Mouse (Mus musculus) limb, embryonic 12.5 days (tissue): ENCODE measurements around the gene Surf4. TPM values are rescaled to one million over a fixed set of nuclear protein-coding genes. Genes with fewer than 3 reads are reported as not detected.

ENCODE experiments used
- ATAC-seq: fragments of 200-750 bp; cut with Nextera tagmentation; 2 replicates; pipeline ENCODE4 v1.8.0; 2017; ENCODE audit warnings: low read depth, moderate TSS enrichment; ENCODE audit not compliant: insufficient number of reproducible peaks, insufficient read depth, low FRiP score, low TSS enrichment
- H3K27ac ChIP-seq: fragments of 300-500 bp; sonication (generic); 2 replicates; pipeline ENCODE4 v1.5.1; 2016; ENCODE audit warnings: mild to moderate bottlenecking, moderate library complexity
- H3K27me3 ChIP-seq: fragments of 300-500 bp; sonication (generic); 2 replicates; pipeline ENCODE4 v1.6.1; 2016; ENCODE audit warnings: mild to moderate bottlenecking, moderate library complexity
- H3K36me3 ChIP-seq: fragments of 300-500 bp; sonication (generic); 2 replicates; pipeline ENCODE4 v1.6.1; 2016; ENCODE audit warnings: mild to moderate bottlenecking, moderate library complexity
- H3K4me1 ChIP-seq: fragments of 300-500 bp; sonication (generic); replicated peaks from 2 replicates; pipeline ENCODE4 v1.6.1; 2016
- H3K4me2 ChIP-seq: fragments of 300-500 bp; sonication (generic); 2 replicates; pipeline ENCODE4 v1.6.1; 2016; ENCODE audit warnings: mild to moderate bottlenecking, moderate library complexity
- H3K4me3 ChIP-seq: fragments of 300-500 bp; sonication (generic); replicated peaks from 2 replicates; pipeline ENCODE4 v1.5.1; 2016; ENCODE audit warnings: mild to moderate bottlenecking
- H3K9ac ChIP-seq: fragments of 300-500 bp; sonication (generic); replicated peaks from 2 replicates; pipeline ENCODE4 v1.6.1; 2016; ENCODE audit warnings: mild to moderate bottlenecking, moderate library complexity
- H3K9me3 ChIP-seq: fragments of 300-500 bp; sonication (generic); 2 replicates; pipeline ENCODE4 v1.6.1; 2016; ENCODE audit warnings: mild to moderate bottlenecking, moderate library complexity
- WGBS: fragments of 180-500 bp; shearing (Covaris S2); methylation state at CpG from one replicate; pipeline ENCODE4 v1.1.7; 2016; 5-methylcytosine and 5-hydroxymethylcytosine counted together
- polyA plus RNA-seq: library from polyadenylated mRNA; unstranded; fragments of >200 nt; fragmentation: Nextera tagmentation; extraction: Ambion mirVana; gene quantifications from 2 replicates; pipeline ENCODE4 v1.2.1, GENCODE M21; 2016

Surf4 gene
- polyA plus RNA-seq, 1 experiment from 2014 or later: 188 TPM

- H3K27ac ChIP-seq: no peak overlapping the region
- H3K9me3 ChIP-seq: no peaks in the 10 kb centered on the region
- no peak overlapping the region for H3K9ac ChIP-seq
- H3K36me3 ChIP-seq: peaks cover 90% of the 10 kb centered on the region
- no peak for ATAC-seq
- H3K4me3 ChIP-seq: no peak overlapping the region
- H3K4me1 ChIP-seq: peaks cover 21% of the 10 kb centered on the region
- H3K4me2 ChIP-seq: no peak overlapping the region
- H3K27me3 ChIP-seq: no peaks in the 10 kb centered on the region
- whole genome bisulfite sequencing: 87% methylated on average over 6 of the region's 6 CpGs
Observed at GRCm38 (mm10) chr2:26927745-26928476, 5.8 kb downstream of the Surf4 start.

- peaks cover 15% of the 10 kb centered on the region for H3K4me1 ChIP-seq
Observed at GRCm38 (mm10) chr2:26921784-26922183, 11.9 kb downstream of the Surf4 start.

GRCm38 (mm10) chr2:26920190-26920855, 13.4 kb downstream of the Surf4 start:
- no peak overlapping the region for H3K4me2 ChIP-seq
- H3K36me3 ChIP-seq: peaks cover 77% of the 10 kb centered on the region
- H3K27ac ChIP-seq: no peak overlapping the region
- peaks cover 23% of the 10 kb centered on the region for H3K4me1 ChIP-seq
- H3K9ac ChIP-seq: no peak overlapping the region
- WGBS: 90% methylated on average over 6 of the region's 6 CpGs
- H3K4me3 ChIP-seq: no peak overlapping the region
- H3K27me3 ChIP-seq: no peaks in the 10 kb centered on the region
- H3K9me3 ChIP-seq: no peaks in the 10 kb centered on the region
- ATAC-seq: no peak

More at GRCm38 (mm10) chr2:26921784-26922183, 11.9 kb downstream of the Surf4 start:
- H3K27ac ChIP-seq: no peak overlapping the region
- H3K4me3 ChIP-seq: no peak overlapping the region
- H3K36me3 ChIP-seq: peaks cover 91% of the 10 kb centered on the region
- WGBS: 80% methylated on average over 9 of the region's 9 CpGs
- H3K9me3 ChIP-seq: no peaks in the 10 kb centered on the region
- H3K4me2 ChIP-seq: no peak overlapping the region
- no peaks in the 10 kb centered on the region for H3K27me3 ChIP-seq
- H3K9ac ChIP-seq: no peak overlapping the region
- ATAC-seq: no peak

GRCm38 (mm10) chr2:26919684-26920083, 14.0 kb downstream of the Surf4 start:
- H3K27me3 ChIP-seq: no peaks in the 10 kb centered on the region
- no peak overlapping the region for H3K4me2 ChIP-seq
- no peak overlapping the region for H3K4me3 ChIP-seq
- peaks cover 29% of the 10 kb centered on the region for H3K4me1 ChIP-seq
- 87% methylated on average over 3 of the region's 3 CpGs for WGBS
- H3K36me3 ChIP-seq: peaks cover 71% of the 10 kb centered on the region
- no peak for ATAC-seq
- no peak overlapping the region for H3K27ac ChIP-seq
- no peak overlapping the region for H3K9ac ChIP-seq
- H3K9me3 ChIP-seq: no peaks in the 10 kb centered on the region

GRCm38 (mm10) chr2:26916738-26917137, 17.0 kb downstream of the Surf4 start:
- H3K27me3 ChIP-seq: no peaks in the 10 kb centered on the region
- peak overlapping the region; percentile 81 for H3K9ac ChIP-seq
- H3K27ac ChIP-seq: peak overlapping the region; percentile 69; the same call in 1 of the 2 replicates
- H3K4me1 ChIP-seq: peaks cover 44% of the 10 kb centered on the region
- peak overlapping the region; percentile 76 for H3K4me3 ChIP-seq
- H3K36me3 ChIP-seq: peaks cover 71% of the 10 kb centered on the region
- ATAC-seq: no peak
- H3K4me2 ChIP-seq: peak overlapping the region; percentile 98
- WGBS: 2% methylated on average over 13 of the region's 13 CpGs
- H3K9me3 ChIP-seq: no peaks in the 10 kb centered on the region

GRCm38 (mm10) chr2:26915927-26916728, 17.6 kb downstream of the Surf4 start, which contains the start of the genes Surf2 and Surf1:
Gene Surf2, plus strand, starts transcription at chr2:26916367.
Gene Surf1, minus strand, starts transcription at chr2:26916530.
- no peaks in the 10 kb centered on the region for H3K27me3 ChIP-seq
- peaks cover 46% of the 10 kb centered on the region for H3K4me1 ChIP-seq
- WGBS: 2% methylated on average over 47 of the region's 47 CpGs
- H3K9ac ChIP-seq: peak within 1 kb of the TSS; percentile 81
- H3K27ac ChIP-seq: peak within 1 kb of the TSS; percentile 69; the same call in 1 of the 2 replicates
- no peaks in the 10 kb centered on the region for H3K9me3 ChIP-seq
- peak within 1 kb of the TSS; percentile 98 for H3K4me2 ChIP-seq
- H3K4me3 ChIP-seq: peak within 1 kb of the TSS; percentile 76
- peak; percentile 54 for ATAC-seq
- peaks cover 70% of the 10 kb centered on the region for H3K36me3 ChIP-seq

- peaks cover 52% of the 10 kb centered on the region for H3K36me3 ChIP-seq
- H3K4me3 ChIP-seq: no peak overlapping the region
- peak overlapping the region; percentile 98; the same call in 1 of the 2 replicates for H3K4me2 ChIP-seq
- no peak overlapping the region for H3K9ac ChIP-seq
- H3K4me1 ChIP-seq: peaks cover 50% of the 10 kb centered on the region
- H3K27me3 ChIP-seq: no peaks in the 10 kb centered on the region
- no peaks in the 10 kb centered on the region for H3K9me3 ChIP-seq
- ATAC-seq: no peak
- no peak overlapping the region for H3K27ac ChIP-seq
- 67% methylated on average over 8 of the region's 8 CpGs for WGBS
Observed at GRCm38 (mm10) chr2:26914148-26914941, 19.4 kb downstream of the Surf4 start.

- H3K4me3 ChIP-seq: no peak overlapping the region
- H3K27ac ChIP-seq: no peak overlapping the region
- no peak overlapping the region for H3K4me2 ChIP-seq
- H3K9me3 ChIP-seq: no peaks in the 10 kb centered on the region
- H3K36me3 ChIP-seq: peaks cover 47% of the 10 kb centered on the region
- H3K4me1 ChIP-seq: peaks cover 57% of the 10 kb centered on the region
- WGBS: 86% methylated on average over 17 of the region's 17 CpGs
- ATAC-seq: no peak
- H3K27me3 ChIP-seq: no peaks in the 10 kb centered on the region
- H3K9ac ChIP-seq: no peak overlapping the region
Observed at GRCm38 (mm10) chr2:26913416-26914147, 20.1 kb downstream of the Surf4 start.

- Histone ChIP-seq H3K36me3 (peaks cover 50% of the 10 kb centered on the region), H3K9ac (peak overlapping the region; percentile 97), H3K27me3 (no peaks in the 10 kb centered on the region), H3K4me2 (peak overlapping the region; percentile 100), H3K9me3 (no peaks in the 10 kb centered on the region), H3K4me1 (peaks cover 52% of the 10 kb centered on the region), H3K27ac (peak overlapping the region; percentile 95; the same call in 1 of the 2 replicates), H3K4me3 (peak overlapping the region; percentile 85)
- no peak for ATAC-seq
- 71% methylated on average over 5 of the region's 5 CpGs for WGBS
Observed at GRCm38 (mm10) chr2:26912253-26912770, 21.4 kb downstream of the Surf4 start.
